Mouse (Mus musculus) embryonic facial prominence, embryonic 13.5 days (tissue): ENCODE data around the gene Cish. TPM values are rescaled to one million over a fixed set of nuclear protein-coding genes. Genes with fewer than 3 reads are reported as not detected.

Experiments used
- ATAC-seq: fragments of 200-750 bp; cut with Nextera tagmentation; 2 replicates; pipeline ENCODE4 v1.8.0; 2017; ENCODE audit warnings: low read depth; ENCODE audit not compliant: insufficient number of reproducible peaks, insufficient read depth, low FRiP score, low TSS enrichment
- H3K27ac ChIP-seq: fragments of 300-500 bp; sonication (generic); 2 replicates; pipeline ENCODE4 v1.5.1; 2015; ENCODE audit warnings: moderate library complexity, mild to moderate bottlenecking, inconsistent platforms
- H3K27me3 ChIP-seq: fragments of 300-500 bp; sonication (generic); 2 replicates; pipeline ENCODE4 v1.6.1; 2015; ENCODE audit warnings: mild to moderate bottlenecking, inconsistent platforms
- H3K36me3 ChIP-seq: fragments of 300-500 bp; sonication (generic); 2 replicates; pipeline ENCODE4 v1.6.1; 2015; ENCODE audit warnings: mild to moderate bottlenecking, inconsistent platforms
- H3K4me1 ChIP-seq: fragments of 300-500 bp; sonication (generic); 2 replicates; pipeline ENCODE4 v1.6.1; 2015; ENCODE audit warnings: inconsistent platforms
- H3K4me2 ChIP-seq: fragments of 300-500 bp; sonication (generic); 2 replicates; pipeline ENCODE4 v1.6.1; 2015; ENCODE audit warnings: moderate library complexity, mild to moderate bottlenecking, inconsistent platforms
- H3K4me3 ChIP-seq: fragments of 300-500 bp; sonication (generic); 2 replicates; pipeline ENCODE4 v1.5.1; 2015; ENCODE audit warnings: mild to moderate bottlenecking, inconsistent platforms
- H3K9ac ChIP-seq: fragments of 300-500 bp; sonication (generic); 2 replicates; pipeline ENCODE4 v1.6.1; 2015; ENCODE audit warnings: mild to moderate bottlenecking, inconsistent platforms
- H3K9me3 ChIP-seq: fragments of 300-500 bp; sonication (generic); 2 replicates; pipeline ENCODE4 v1.6.1; 2016; ENCODE audit warnings: inconsistent platforms
- WGBS: fragments of 180-500 bp; shearing (Covaris S2); methylation state at CpG from one replicate; pipeline ENCODE4 v1.1.7; 2015; ENCODE audit warnings: mixed read lengths; 5-methylcytosine and 5-hydroxymethylcytosine counted together
- polyA plus RNA-seq: library from polyadenylated mRNA; unstranded; fragments of >200 nt; fragmentation: Nextera tagmentation; extraction: Ambion mirVana; gene quantifications from 2 replicates; pipeline ENCODE4 v1.2.1, GENCODE M21; 2015

Gene Cish
- polyA plus RNA-seq, 1 experiment from 2014 or later: 9.3 TPM

DNA sequence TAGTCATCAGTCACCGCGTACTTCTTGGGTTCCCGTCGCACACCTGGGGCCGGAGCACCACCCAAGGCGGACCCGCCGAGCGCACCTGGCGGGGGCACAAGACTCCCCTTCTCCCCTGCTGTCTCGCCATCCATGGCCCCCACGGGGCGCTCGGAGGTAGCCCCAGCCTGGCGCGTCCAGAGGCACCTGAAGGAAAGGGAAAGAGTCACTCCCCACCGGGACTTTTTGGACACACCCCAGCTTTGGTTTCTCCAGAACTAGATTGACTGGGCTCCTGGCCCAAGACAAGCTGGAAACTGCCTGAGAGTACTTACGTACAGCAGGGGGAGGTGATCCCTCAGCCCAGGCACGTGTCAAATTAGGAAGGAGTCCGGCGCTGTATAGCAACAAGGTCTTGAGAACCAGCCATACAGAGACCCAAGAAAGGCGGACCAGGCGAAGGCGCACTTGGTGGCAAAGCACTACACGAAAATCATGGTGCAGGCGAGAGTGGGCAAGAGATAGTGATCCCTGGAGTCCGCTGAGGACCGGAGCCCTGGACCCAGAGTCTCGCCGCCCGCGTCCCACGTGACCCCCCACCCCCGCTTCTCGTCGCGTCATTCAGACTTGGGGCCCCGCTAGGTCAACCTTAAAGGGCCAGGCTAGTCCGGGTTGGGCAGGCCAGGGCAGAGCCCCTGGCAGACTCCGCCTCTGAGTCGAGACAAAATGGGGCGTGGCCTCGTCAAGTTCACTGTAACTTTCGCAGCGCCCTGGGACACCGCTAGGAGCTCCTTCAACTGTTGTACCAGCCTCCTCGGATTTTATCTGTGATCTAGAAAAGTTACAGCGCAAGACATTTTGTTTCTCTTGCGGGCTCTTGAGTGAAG, 6.4 kb upstream of the Cish start, which contains the start of gene Mapkapk3:
Gene Mapkapk3, minus strand, starts transcription at position 667 of the 866 bp plus-strand sequence.
- peak within 1 kb of the TSS; percentile 69 for H3K9ac ChIP-seq
- H3K4me1 ChIP-seq: peaks cover 14% of the 10 kb centered on the region
- no peaks in the 10 kb centered on the region for H3K9me3 ChIP-seq
- WGBS: 2% methylated on average over 48 of the region's 49 CpGs
- H3K27me3 ChIP-seq: peaks cover 10% of the 10 kb centered on the region
- H3K4me2 ChIP-seq: peak within 1 kb of the TSS; percentile 93
- H3K27ac ChIP-seq: peak within 1 kb of the TSS; percentile 23; the same call in 1 of the 2 replicates
- H3K36me3 ChIP-seq: no peaks in the 10 kb centered on the region
- peak; percentile 67 for ATAC-seq
- peak within 1 kb of the TSS; percentile 55 for H3K4me3 ChIP-seq

DNA sequence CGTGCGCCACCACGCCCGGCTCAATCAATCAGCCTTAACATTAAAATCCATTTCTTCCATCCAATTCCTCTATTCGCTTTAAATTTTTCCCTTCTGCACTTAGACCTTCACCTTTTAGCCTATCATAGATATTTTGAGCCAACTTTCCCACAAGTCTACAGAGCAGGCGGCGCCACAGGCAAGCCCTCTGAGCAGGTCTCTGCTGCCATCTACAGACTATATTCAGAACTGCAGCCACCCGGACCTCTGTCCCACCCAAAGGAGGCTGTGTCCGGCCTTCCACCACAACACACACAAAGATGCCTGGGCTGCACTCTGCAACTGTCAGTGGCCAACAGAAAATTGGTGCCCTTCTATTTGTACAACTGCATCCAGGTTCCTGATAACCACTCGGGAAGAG, 4.9 kb upstream of the Cish start:
- 28% methylated on average over 10 of the region's 10 CpGs for WGBS
- H3K9ac ChIP-seq: no peak overlapping the region; the same call in 1 of the 2 replicates
- H3K27ac ChIP-seq: no peak overlapping the region
- no peak overlapping the region for H3K4me2 ChIP-seq
- ATAC-seq: no peak
- H3K9me3 ChIP-seq: no peaks in the 10 kb centered on the region
- H3K36me3 ChIP-seq: no peaks in the 10 kb centered on the region
- H3K4me3 ChIP-seq: no peak overlapping the region
- H3K27me3 ChIP-seq: peaks cover 14% of the 10 kb centered on the region
- H3K4me1 ChIP-seq: peaks cover 16% of the 10 kb centered on the region

- WGBS: 3% methylated on average over 6 of the region's 6 CpGs
- ATAC-seq: no peak
Observed at GRCm38 (mm10) chr9:107294249-107294648, 1.6 kb upstream of the Cish start.

DNA sequence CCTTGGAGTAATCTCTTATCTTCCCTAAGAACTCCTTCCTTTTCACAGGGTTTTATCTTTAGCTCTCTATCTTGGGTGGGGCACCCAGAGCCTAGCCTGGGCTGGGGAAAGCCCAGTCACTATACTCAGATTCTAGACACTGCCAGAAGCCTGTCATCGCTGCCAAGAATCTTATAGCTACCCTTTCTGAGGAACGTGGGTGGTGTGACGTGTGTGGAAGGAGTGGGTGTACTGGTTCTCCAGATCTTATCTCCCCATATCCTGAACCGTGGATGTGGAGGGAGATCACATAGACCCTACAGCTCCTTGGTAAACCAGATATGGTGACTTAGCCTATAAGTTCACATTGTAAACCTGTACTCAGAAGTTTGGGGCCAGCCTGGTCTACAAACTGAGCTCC, 210 bp upstream of the Cish start:
- Histone ChIP-seq H3K9me3 (no peaks in the 10 kb centered on the region), H3K4me2 (peak overlapping the region; percentile 90), H3K4me3 (peak overlapping the region; percentile 74; the same call in 1 of the 2 replicates), H3K4me1 (peaks cover 28% of the 10 kb centered on the region), H3K9ac (no peak overlapping the region), H3K27ac (peak overlapping the region; percentile 78; the same call in 1 of the 2 replicates), H3K27me3 (peaks cover 12% of the 10 kb centered on the region), H3K36me3 (peaks cover 7% of the 10 kb centered on the region)
- WGBS: 72% methylated on average over 4 of the region's 4 CpGs
- no peak for ATAC-seq

More at GRCm38 (mm10) chr9:107294249-107294648, 1.6 kb upstream of the Cish start:
- H3K9ac ChIP-seq: no peak overlapping the region
- no peaks in the 10 kb centered on the region for H3K36me3 ChIP-seq
- no peak overlapping the region for H3K4me3 ChIP-seq
- H3K9me3 ChIP-seq: no peaks in the 10 kb centered on the region
- H3K4me2 ChIP-seq: no peak overlapping the region
- peaks cover 32% of the 10 kb centered on the region for H3K4me1 ChIP-seq
- H3K27me3 ChIP-seq: peaks cover 12% of the 10 kb centered on the region
- H3K27ac ChIP-seq: no peak overlapping the region

DNA sequence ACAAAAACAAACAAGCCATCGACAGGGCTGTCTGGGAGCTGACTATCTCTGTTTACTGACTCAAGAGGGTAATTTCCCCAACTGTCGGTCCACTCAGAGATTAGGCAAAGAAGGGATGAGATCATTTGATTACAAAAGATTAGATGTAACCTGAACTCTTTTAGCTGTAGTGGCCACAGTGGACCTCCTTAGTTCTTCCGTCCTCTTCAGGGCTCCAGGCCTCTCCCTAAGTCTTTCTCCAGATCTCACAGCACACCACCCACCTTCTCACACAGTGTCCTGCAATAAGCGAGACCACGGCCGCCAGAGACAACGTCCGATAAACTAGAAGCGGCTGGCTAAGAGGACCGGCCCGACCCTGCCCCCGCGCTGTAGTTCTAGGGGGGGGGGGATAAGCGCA, 215 bp downstream of the Cish start:
- peak overlapping the region; percentile 90 for H3K4me2 ChIP-seq
- H3K27me3 ChIP-seq: peaks cover 12% of the 10 kb centered on the region
- ATAC-seq: no peak
- peaks cover 28% of the 10 kb centered on the region for H3K4me1 ChIP-seq
- H3K27ac ChIP-seq: peak overlapping the region; percentile 78
- no peaks in the 10 kb centered on the region for H3K9me3 ChIP-seq
- H3K9ac ChIP-seq: peak overlapping the region; percentile 85
- H3K36me3 ChIP-seq: peaks cover 11% of the 10 kb centered on the region
- peak overlapping the region; percentile 74 for H3K4me3 ChIP-seq
- 7% methylated on average over 14 of the region's 14 CpGs for WGBS

DNA sequence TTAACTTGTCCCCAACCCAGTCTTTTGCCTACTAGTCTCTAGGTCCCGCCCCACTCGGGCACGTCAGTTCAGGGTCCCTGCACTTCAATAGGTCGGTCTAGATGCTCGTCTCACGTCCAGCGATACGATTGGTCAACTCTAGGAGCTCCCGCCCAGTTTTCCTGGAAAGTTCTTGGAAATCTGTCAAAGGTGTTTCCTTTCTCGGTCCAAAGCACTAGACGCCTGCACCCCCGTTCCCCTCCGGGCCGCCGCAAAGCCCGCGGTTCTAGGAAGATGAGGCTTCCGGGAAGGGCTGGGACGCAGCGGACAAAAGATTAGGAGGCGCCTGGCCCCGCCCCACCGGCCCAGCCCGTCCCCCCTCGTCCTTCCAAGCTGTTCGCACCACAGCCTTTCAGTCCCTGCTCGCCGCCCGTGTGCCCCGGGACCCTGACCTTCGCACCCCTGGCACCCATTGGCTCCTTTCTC, 707 bp downstream of the Cish start:
- Histone ChIP-seq H3K9me3 (no peaks in the 10 kb centered on the region), H3K27ac (peak overlapping the region; percentile 78), H3K4me1 (peaks cover 28% of the 10 kb centered on the region), H3K27me3 (peaks cover 12% of the 10 kb centered on the region), H3K9ac (peak overlapping the region; percentile 85), H3K4me3 (peak overlapping the region; percentile 74), H3K4me2 (peak overlapping the region; percentile 90), H3K36me3 (peaks cover 16% of the 10 kb centered on the region)
- ATAC-seq: peak; percentile 91
- WGBS: 0% methylated on average over 31 of the region's 31 CpGs

DNA sequence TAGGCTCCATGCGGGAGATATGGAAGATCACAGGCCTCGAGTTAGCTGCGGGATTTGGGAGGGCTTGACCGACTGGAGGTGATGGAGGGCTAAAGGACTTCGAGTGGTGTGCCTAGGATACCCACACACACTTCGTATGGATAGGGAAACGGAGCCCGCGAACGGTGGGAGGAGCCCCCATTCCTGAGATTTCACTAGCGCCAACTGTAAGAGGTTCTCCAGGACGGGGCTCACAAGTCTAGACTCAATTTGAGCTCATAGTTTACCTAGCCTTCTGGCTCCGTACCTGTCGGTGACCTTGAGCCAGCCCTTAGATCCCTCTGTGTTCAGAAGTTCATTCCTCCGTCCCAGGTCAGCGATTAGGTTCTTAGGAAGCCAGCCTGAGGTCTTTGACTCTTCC, 1.2 kb downstream of the Cish start:
- peak overlapping the region; percentile 78 for H3K27ac ChIP-seq
- WGBS: 11% methylated on average over 16 of the region's 16 CpGs

GRCm38 (mm10) chr9:107297658-107298057, 1.8 kb downstream of the Cish start:
- Histone ChIP-seq H3K9me3 (no peaks in the 10 kb centered on the region), H3K9ac (peak overlapping the region; percentile 85; the same call in 1 of the 2 replicates), H3K27ac (no peak overlapping the region), H3K27me3 (peaks cover 11% of the 10 kb centered on the region), H3K4me2 (peak overlapping the region; percentile 90), H3K36me3 (peaks cover 23% of the 10 kb centered on the region), H3K4me3 (peak overlapping the region; percentile 74), H3K4me1 (peaks cover 28% of the 10 kb centered on the region)
- WGBS: 84% methylated on average over 4 of the region's 4 CpGs
- ATAC-seq: no peak

More for the DNA sequence above, 1.2 kb downstream of the Cish start:
- peaks cover 21% of the 10 kb centered on the region for H3K36me3 ChIP-seq
- H3K4me1 ChIP-seq: peaks cover 28% of the 10 kb centered on the region
- H3K4me2 ChIP-seq: peak overlapping the region; percentile 90
- no peak for ATAC-seq
- H3K4me3 ChIP-seq: peak overlapping the region; percentile 74
- H3K9ac ChIP-seq: peak overlapping the region; percentile 85
- peaks cover 12% of the 10 kb centered on the region for H3K27me3 ChIP-seq
- H3K9me3 ChIP-seq: no peaks in the 10 kb centered on the region

GRCm38 (mm10) chr9:107298059-107298780, 2.4 kb downstream of the Cish start:
- peaks cover 5% of the 10 kb centered on the region for H3K27me3 ChIP-seq
- peaks cover 28% of the 10 kb centered on the region for H3K4me1 ChIP-seq
- H3K9ac ChIP-seq: no peak overlapping the region
- 75% methylated on average over 8 of the region's 8 CpGs for WGBS
- no peak overlapping the region for H3K4me3 ChIP-seq
- no peak for ATAC-seq
- no peak overlapping the region for H3K27ac ChIP-seq
- no peaks in the 10 kb centered on the region for H3K9me3 ChIP-seq
- H3K4me2 ChIP-seq: peak overlapping the region; percentile 90
- H3K36me3 ChIP-seq: peaks cover 23% of the 10 kb centered on the region

DNA sequence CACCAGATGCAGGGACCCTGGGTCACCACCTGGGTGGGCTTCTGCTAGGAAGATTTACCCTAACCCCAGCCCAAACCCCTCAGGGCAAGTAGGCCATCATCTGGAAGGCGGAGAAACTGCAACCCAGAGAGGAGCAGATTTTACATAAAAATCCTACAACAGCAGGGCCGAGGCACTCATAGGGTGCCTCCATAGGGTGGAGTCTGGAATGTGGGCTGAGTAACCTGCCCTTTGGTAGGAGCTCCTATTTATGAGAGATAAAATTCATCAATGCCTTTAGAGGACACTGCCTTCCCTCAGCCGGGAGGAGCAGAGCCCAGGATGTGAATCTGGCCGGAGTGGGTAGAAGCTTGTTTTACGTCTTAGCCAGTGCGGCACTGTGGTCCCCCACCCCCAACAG, 3.0 kb downstream of the Cish start:
- Histone ChIP-seq H3K9me3 (no peaks in the 10 kb centered on the region), H3K4me3 (no peak overlapping the region), H3K27ac (no peak overlapping the region), H3K4me2 (peak overlapping the region; percentile 90; the same call in 1 of the 2 replicates), H3K4me1 (peaks cover 28% of the 10 kb centered on the region), H3K9ac (no peak overlapping the region), H3K27me3 (peaks cover 5% of the 10 kb centered on the region), H3K36me3 (peaks cover 23% of the 10 kb centered on the region)
- no peak for ATAC-seq
- WGBS: 76% methylated on average over 6 of the region's 6 CpGs

DNA sequence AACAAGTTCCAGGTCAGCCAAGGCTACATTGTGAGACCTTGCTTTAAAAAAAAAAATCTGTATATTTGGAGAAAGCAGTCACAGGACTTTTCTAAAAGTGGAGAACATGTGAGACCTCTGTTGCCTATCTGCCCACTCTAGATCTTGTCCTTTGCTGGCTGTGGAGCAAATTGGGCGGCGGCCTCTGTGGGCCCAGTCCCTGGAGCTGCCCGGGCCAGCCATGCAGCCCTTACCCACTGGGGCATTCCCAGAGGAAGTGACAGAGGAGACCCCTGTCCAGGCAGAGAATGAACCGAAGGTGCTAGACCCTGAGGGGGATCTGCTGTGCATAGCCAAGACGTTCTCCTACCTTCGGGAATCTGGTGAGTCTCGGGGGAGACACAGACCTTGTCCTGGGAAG, 4.0 kb downstream of the Cish start:
- H3K4me2 ChIP-seq: no peak overlapping the region
- H3K27ac ChIP-seq: no peak overlapping the region
- no peaks in the 10 kb centered on the region for H3K9me3 ChIP-seq
- no peak overlapping the region for H3K4me3 ChIP-seq
- peaks cover 28% of the 10 kb centered on the region for H3K4me1 ChIP-seq
- H3K36me3 ChIP-seq: peaks cover 23% of the 10 kb centered on the region
- WGBS: 79% methylated on average over 7 of the region's 7 CpGs
- peaks cover 5% of the 10 kb centered on the region for H3K27me3 ChIP-seq
- ATAC-seq: no peak
- no peak overlapping the region for H3K9ac ChIP-seq
